Mouse (Mus musculus): ENCODE measurements around the gene Grap2. TPM values are rescaled to one million over a fixed set of nuclear protein-coding genes. Genes with fewer than 3 reads are reported as not detected.

Grap2 gene
- polyA plus RNA-seq (2014; fragmentation: Nextera tagmentation; extraction: Ambion mirVana), result 3.0 and 3.9 TPM in 2 replicates

DNA sequence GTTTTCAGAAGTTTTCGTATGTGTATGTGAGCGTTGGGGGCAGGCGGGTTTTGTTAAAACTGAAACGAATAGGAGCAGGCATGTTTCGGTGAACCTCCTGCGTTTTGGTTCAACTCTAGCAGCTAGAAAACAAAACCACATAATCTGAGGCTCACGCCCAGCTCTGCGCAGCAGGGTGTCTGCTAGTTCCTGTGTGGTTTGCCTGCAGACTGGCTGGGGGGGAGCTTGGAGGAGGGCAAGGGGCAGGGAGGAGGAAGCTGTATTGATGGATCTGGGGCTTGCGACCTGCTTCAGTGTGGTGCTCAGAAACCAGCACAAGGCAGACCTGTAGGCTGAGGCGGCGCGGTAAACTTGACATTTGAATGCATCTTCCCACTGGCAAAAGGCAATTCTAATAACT, at the start of gene Grap2:
Gene Grap2 (plus strand): TSS at position 304 of the 400 bp plus-strand sequence.
- DNase-seq (ENCODE audit: low spot score) (no peak), ATAC-seq (ENCODE audit: low FRiP score) (no peak)
- Histone ChIP-seq H3K27ac (ENCODE audit: low read depth, low read length) (no peak within 1 kb of the TSS), H3K27me3 (ENCODE audit: control insufficient read depth, insufficient read depth, low read length) (no peaks in the 10 kb centered on the region), H3K4me1 (replicated peaks; ENCODE audit: control insufficient read depth, insufficient read depth, low read length) (no peaks in the 10 kb centered on the region), H3K36me3 (ENCODE audit: control insufficient read depth, insufficient read depth, low read length) (no peaks in the 10 kb centered on the region), H3K9me3 (ENCODE audit: control insufficient read depth, low read length) (no peaks in the 10 kb centered on the region), H3K9ac (ENCODE audit: low read depth, low read length) (no peak within 1 kb of the TSS), H3K4me2 (replicated peaks; ENCODE audit: low read depth, low read length) (no peak within 1 kb of the TSS), H3K4me3 (ENCODE audit: low read depth, low read length) (no peak within 1 kb of the TSS)
- 57% methylated on average over 12 of the region's 12 CpGs for WGBS

DNA sequence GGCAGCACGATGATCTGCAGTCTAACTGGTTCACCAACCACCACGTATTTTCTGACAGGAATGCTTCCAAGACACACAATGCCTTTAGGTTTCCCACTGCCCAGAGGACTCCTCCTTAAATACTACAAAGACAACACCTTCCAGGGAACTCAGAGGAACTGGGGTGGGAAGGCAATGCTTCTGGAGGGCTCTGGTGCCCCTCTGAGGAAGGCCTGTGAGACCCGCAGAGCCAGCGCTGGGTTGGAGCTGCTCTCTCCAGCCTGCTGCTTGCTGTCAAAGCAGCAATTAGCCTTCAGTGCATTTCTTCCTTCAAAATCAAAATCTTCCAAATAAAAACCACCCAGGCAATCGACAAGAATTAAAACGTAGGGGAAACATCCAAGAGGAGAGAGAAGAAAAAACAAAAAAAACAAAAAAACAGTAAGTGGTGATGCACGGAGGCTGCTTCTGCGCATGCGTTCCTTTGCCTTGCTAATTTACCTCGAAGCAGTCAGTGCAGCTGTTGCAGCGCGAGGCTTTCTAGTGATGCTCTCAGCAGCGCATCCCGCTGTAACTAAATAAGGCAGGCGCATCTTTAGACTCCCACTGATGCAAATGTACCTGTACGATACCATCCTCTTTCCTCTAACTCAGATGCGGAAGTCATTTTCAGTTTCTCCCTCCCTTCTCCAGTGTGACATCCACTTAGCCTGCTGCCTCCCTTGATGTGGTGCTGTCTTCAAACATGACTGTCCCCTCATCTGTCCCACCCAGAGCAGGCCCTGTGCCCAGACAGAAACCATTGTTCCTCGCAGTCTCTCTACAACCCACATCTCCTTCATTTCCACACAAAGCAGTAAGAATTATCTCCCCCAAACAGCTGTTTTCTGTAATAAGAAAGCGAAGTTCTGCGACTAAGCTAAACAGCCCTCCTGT, 42.2 kb upstream of the Grap2 start:
- WGBS, result 42% methylated on average over 20 of the region's 20 CpGs
- peak; percentile 61 for DNase-seq (ENCODE audit: low spot score)
- no peak for ATAC-seq (ENCODE audit: low FRiP score)
- Histone ChIP-seq H3K4me3 (ENCODE audit: low read depth, low read length) (no peak overlapping the region), H3K9me3 (ENCODE audit: control insufficient read depth, low read length) (no peaks in the 10 kb centered on the region), H3K36me3 (ENCODE audit: control insufficient read depth, insufficient read depth, low read length) (no peaks in the 10 kb centered on the region), H3K27ac (ENCODE audit: low read depth, low read length) (no peak overlapping the region), H3K4me2 (replicated peaks; ENCODE audit: low read depth, low read length) (no peak overlapping the region; the same call in 1 of the 2 replicates), H3K27me3 (ENCODE audit: control insufficient read depth, insufficient read depth, low read length) (no peaks in the 10 kb centered on the region), H3K9ac (ENCODE audit: low read depth, low read length) (peak overlapping the region; percentile 34; the same call in 1 of the 2 replicates), H3K4me1 (replicated peaks; ENCODE audit: control insufficient read depth, insufficient read depth, low read length) (no peaks in the 10 kb centered on the region)

DNA sequence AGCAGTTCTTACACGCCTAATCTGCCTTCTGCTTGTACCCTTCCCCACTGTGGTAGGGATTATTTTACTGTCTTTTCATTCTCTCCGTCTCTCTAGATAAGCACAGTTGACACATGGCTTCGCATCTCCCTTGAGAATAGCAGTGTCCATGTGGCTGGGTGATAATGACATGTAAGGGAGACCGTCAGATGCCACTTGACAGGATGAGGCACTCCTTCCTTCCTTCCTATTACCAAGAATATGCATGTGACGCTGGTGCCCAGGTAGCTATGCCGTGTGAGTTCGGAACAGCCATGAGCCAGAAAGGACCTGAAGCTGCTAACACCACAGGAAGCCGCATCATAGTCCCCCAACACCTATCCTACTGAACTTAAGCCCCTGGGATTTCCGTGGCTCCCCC, 41.4 kb upstream of the Grap2 start:
- no peak overlapping the region for H3K4me3 ChIP-seq (ENCODE audit: low read depth, low read length)
- no peak overlapping the region for H3K4me2 ChIP-seq (replicated peaks; ENCODE audit: low read depth, low read length)
- H3K9ac ChIP-seq (ENCODE audit: low read depth, low read length), result no peak overlapping the region
- DNase-seq (ENCODE audit: low spot score), result no peak
- no peaks in the 10 kb centered on the region for H3K9me3 ChIP-seq (ENCODE audit: control insufficient read depth, low read length)
- H3K36me3 ChIP-seq (ENCODE audit: control insufficient read depth, insufficient read depth, low read length), result no peaks in the 10 kb centered on the region
- ATAC-seq (ENCODE audit: low FRiP score), result no peak
- H3K27ac ChIP-seq (ENCODE audit: low read depth, low read length), result no peak overlapping the region
- 86% methylated on average over 9 of the region's 9 CpGs for WGBS
- H3K27me3 ChIP-seq (ENCODE audit: control insufficient read depth, insufficient read depth, low read length), result no peaks in the 10 kb centered on the region
- no peaks in the 10 kb centered on the region for H3K4me1 ChIP-seq (replicated peaks; ENCODE audit: control insufficient read depth, insufficient read depth, low read length)

DNA sequence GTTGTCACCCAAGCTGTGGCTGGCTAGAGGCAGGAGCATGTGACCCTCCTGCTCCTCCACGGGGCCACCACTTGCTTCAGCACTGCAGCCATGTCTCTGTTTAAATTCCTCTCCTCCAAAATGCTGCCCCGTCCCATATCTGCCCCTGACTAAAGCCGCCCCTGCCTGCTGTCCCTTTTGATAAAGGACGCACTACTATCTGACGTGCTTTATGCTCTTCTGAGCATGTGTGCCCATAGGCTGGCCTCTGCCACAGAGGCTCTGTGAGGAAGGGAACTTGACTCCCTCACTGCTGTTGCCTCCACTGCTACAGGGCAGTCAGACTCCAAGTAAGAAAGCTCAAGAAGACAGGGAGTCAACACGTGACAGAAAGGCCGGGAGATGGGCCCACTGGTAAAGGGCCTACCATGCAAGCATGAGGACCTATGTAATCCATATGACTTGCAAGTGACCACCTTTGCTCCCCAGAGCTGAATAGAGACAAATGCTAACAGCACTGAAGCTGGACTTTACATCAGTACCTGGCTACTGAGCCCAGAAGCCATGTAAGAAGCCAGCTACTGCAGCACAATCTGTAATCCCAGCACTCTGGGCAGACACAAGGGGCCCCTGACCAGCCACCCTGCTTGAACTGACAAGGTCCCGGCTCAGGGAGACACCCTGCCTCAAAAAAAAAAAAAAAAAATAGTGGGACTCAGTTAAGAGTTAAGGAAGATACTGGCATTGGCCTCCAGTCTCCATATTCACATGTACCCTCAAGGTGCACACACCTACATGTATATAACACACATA, 39.9 kb upstream of the Grap2 start:
- DNase-seq (ENCODE audit: low spot score) (no peak), ATAC-seq (ENCODE audit: low FRiP score) (no peak)
- no peaks in the 10 kb centered on the region for H3K9me3 ChIP-seq (ENCODE audit: control insufficient read depth, low read length)
- no peak overlapping the region for H3K4me3 ChIP-seq (ENCODE audit: low read depth, low read length)
- H3K9ac ChIP-seq (ENCODE audit: low read depth, low read length), result no peak overlapping the region
- no peak overlapping the region for H3K27ac ChIP-seq (ENCODE audit: low read depth, low read length)
- no peaks in the 10 kb centered on the region for H3K36me3 ChIP-seq (ENCODE audit: control insufficient read depth, insufficient read depth, low read length)
- H3K4me1 ChIP-seq (replicated peaks; ENCODE audit: control insufficient read depth, insufficient read depth, low read length), result no peaks in the 10 kb centered on the region
- H3K27me3 ChIP-seq (ENCODE audit: control insufficient read depth, insufficient read depth, low read length), result no peaks in the 10 kb centered on the region
- no peak overlapping the region for H3K4me2 ChIP-seq (replicated peaks; ENCODE audit: low read depth, low read length)
- WGBS, result 84% methylated on average over 8 of the region's 8 CpGs

DNA sequence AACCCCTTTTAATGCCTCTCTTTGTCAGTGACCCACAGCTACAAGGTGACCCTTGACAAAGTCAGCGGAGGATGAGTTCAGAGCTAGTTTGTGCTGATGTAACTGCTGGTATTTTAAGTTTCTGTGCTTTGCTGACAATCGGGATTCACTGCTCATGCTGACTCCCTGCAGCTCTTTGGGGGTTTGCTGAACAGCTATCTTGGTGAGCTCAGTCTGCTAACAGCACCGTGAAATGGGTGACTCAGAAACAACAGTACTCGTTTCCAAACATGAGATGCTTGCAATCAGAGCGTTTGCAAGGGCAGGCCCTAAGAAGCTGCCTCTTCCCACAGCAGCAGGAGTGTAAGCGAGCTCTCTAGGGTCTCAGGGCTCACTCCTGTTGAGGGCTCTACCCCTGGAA, 39.1 kb upstream of the Grap2 start:
- 67% methylated on average over 6 of the region's 6 CpGs for WGBS
- Histone ChIP-seq H3K27ac (ENCODE audit: low read depth, low read length) (no peak overlapping the region), H3K4me3 (ENCODE audit: low read depth, low read length) (no peak overlapping the region), H3K36me3 (ENCODE audit: control insufficient read depth, insufficient read depth, low read length) (no peaks in the 10 kb centered on the region), H3K27me3 (ENCODE audit: control insufficient read depth, insufficient read depth, low read length) (no peaks in the 10 kb centered on the region), H3K9ac (ENCODE audit: low read depth, low read length) (no peak overlapping the region), H3K9me3 (ENCODE audit: control insufficient read depth, low read length) (no peaks in the 10 kb centered on the region), H3K4me2 (replicated peaks; ENCODE audit: low read depth, low read length) (no peak overlapping the region), H3K4me1 (replicated peaks; ENCODE audit: control insufficient read depth, insufficient read depth, low read length) (no peaks in the 10 kb centered on the region)
- ATAC-seq (ENCODE audit: low FRiP score) (no peak), DNase-seq (ENCODE audit: low spot score) (no peak)

DNA sequence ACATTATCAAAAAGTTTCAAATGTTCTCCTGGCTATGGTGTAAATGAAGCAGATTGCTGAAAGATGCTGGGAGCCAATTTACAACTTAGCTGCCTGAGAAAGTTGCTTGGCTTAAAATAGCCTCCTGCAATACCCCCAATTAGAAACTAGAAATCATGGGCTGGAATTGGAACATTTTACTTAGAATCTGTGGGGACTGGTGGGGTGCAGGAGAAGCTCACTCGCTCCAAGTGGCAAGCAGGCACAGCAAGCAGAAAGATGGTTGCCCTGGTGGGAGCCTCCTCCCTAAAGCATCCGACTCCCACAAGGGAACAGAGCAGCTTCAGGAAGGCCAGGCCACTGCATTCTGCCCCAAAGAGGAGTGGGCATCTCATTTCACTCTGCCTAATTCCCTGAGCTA, 36.3 kb upstream of the Grap2 start:
- WGBS, result 83% methylated on average over 2 of the region's 2 CpGs
- no peak overlapping the region for H3K4me2 ChIP-seq (replicated peaks; ENCODE audit: low read depth, low read length)
- no peaks in the 10 kb centered on the region for H3K27me3 ChIP-seq (ENCODE audit: control insufficient read depth, insufficient read depth, low read length)
- H3K4me3 ChIP-seq (ENCODE audit: low read depth, low read length), result no peak overlapping the region
- H3K9ac ChIP-seq (ENCODE audit: low read depth, low read length), result no peak overlapping the region
- ATAC-seq (ENCODE audit: low FRiP score), result no peak
- H3K27ac ChIP-seq (ENCODE audit: low read depth, low read length), result no peak overlapping the region
- no peaks in the 10 kb centered on the region for H3K9me3 ChIP-seq (ENCODE audit: control insufficient read depth, low read length)
- no peaks in the 10 kb centered on the region for H3K4me1 ChIP-seq (replicated peaks; ENCODE audit: control insufficient read depth, insufficient read depth, low read length)
- DNase-seq (ENCODE audit: low spot score), result no peak
- H3K36me3 ChIP-seq (ENCODE audit: control insufficient read depth, insufficient read depth, low read length), result no peaks in the 10 kb centered on the region

DNA sequence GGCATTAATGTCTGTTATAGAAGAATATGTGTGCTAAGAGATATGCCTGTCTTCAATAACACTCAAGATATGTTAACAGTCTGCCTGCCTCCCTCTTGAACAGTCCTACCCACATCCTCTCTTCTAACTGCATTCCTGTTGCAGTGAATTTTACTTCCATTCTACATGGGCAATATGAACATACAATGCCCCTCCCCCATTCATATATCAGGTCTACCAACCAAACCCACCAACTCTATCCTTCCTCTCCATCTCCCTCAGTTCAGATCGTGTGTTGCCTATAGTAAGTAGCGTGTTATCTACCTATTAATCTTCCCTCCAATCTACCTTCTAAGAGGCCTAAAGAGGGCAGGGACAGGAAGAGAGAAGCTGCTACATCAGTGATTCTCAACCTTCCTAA, 34.3 kb upstream of the Grap2 start:
- no peaks in the 10 kb centered on the region for H3K9me3 ChIP-seq (ENCODE audit: control insufficient read depth, low read length)
- H3K4me1 ChIP-seq (replicated peaks; ENCODE audit: control insufficient read depth, insufficient read depth, low read length), result no peaks in the 10 kb centered on the region
- no peak overlapping the region for H3K4me3 ChIP-seq (ENCODE audit: low read depth, low read length)
- H3K27me3 ChIP-seq (ENCODE audit: control insufficient read depth, insufficient read depth, low read length), result no peaks in the 10 kb centered on the region
- H3K36me3 ChIP-seq (ENCODE audit: control insufficient read depth, insufficient read depth, low read length), result no peaks in the 10 kb centered on the region
- no peak overlapping the region for H3K4me2 ChIP-seq (replicated peaks; ENCODE audit: low read depth, low read length)
- WGBS, result 89% methylated on average over 2 of the region's 2 CpGs
- ATAC-seq (ENCODE audit: low FRiP score) (no peak), DNase-seq (ENCODE audit: low spot score) (no peak)
- H3K9ac ChIP-seq (ENCODE audit: low read depth, low read length), result no peak overlapping the region
- no peak overlapping the region for H3K27ac ChIP-seq (ENCODE audit: low read depth, low read length)

DNA sequence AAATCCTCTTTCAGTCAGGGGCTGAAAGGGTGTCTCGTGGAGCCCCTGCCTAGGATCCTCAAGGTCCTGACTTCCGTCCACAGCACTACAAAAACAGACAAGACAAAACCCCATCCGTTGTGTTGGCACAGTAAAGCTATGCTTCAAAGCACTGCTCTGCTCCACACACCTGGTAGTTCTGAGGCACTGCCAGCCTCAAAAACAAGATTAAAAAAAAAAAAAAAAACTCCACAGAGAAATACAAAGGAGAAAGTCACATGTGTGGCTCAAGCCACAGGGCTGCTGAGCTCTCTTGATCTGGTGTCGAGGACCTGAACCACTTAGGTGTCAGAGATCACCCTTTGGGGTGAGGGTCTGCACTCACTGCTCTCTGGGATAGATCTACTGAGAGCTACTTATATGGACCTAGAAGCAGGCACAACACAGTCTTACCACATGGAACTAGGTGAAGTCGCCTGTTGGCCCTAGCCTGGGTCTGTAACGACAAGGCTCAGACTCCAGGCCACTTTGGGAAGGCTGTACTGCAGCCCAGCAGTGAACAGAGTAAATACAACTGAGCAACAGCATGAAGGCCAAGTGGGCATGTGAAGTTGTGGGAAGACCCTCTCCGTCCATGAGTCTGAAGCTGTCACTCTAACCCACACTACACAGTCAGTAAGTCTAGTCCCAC, 33.6 kb upstream of the Grap2 start:
- DNase-seq (ENCODE audit: low spot score) (no peak), ATAC-seq (ENCODE audit: low FRiP score) (no peak)
- Histone ChIP-seq H3K36me3 (ENCODE audit: control insufficient read depth, insufficient read depth, low read length) (no peaks in the 10 kb centered on the region), H3K27me3 (ENCODE audit: control insufficient read depth, insufficient read depth, low read length) (no peaks in the 10 kb centered on the region), H3K4me1 (replicated peaks; ENCODE audit: control insufficient read depth, insufficient read depth, low read length) (no peaks in the 10 kb centered on the region), H3K9me3 (ENCODE audit: control insufficient read depth, low read length) (no peaks in the 10 kb centered on the region), H3K4me2 (replicated peaks; ENCODE audit: low read depth, low read length) (no peak overlapping the region), H3K27ac (ENCODE audit: low read depth, low read length) (no peak overlapping the region), H3K4me3 (ENCODE audit: low read depth, low read length) (no peak overlapping the region), H3K9ac (ENCODE audit: low read depth, low read length) (no peak overlapping the region)
- WGBS, result 86% methylated on average over 7 of the region's 7 CpGs

Data from hindbrain, embryonic 11.5 days (tissue).